Mouse (Mus musculus) thymus, postnatal 10 days (tissue): ENCODE results near the gene Hoxc11.

ENCODE experiments used
- DNase-seq, 2 experiments: peaks; one replicate each; pipeline ENCODE4 v3.0.0; 2021; ENCODE audit warnings: low spot score in 2 of 2

Gene Hoxc11

GRCm38 (mm10) chr15:102984521-102984920 lies 30.3 kb downstream of the Hoxc11 start:
- no peak for DNase-seq

GRCm38 (mm10) chr15:102984925-102985324 lies 30.7 kb downstream of the Hoxc11 start:
- no peak for DNase-seq

GRCm38 (mm10) chr15:102987124-102987833 lies 33.1 kb downstream of the Hoxc11 start:
- DNase-seq, result peak; percentile 36 to 83

- no peak for DNase-seq
These were observed 33.9 kb downstream of the Hoxc11 start for GRCm38 (mm10) chr15:102988078-102988477.

- no peak for DNase-seq
These were observed 36.5 kb downstream of the Hoxc11 start, which contains the start of gene Hoxc8 for GRCm38 (mm10) chr15:102990461-102991397. Gene Hoxc8 (plus strand): TSS chr15:102990607.

- no peak for DNase-seq
These were observed 37.6 kb downstream of the Hoxc11 start for GRCm38 (mm10) chr15:102991782-102992181.

GRCm38 (mm10) chr15:102992206-102992605 lies 38.0 kb downstream of the Hoxc11 start:
- no peak for DNase-seq

GRCm38 (mm10) chr15:102992863-102993262 lies 38.6 kb downstream of the Hoxc11 start:
- DNase-seq, result no peak

GRCm38 (mm10) chr15:102996548-102996947 lies 42.3 kb downstream of the Hoxc11 start:
- no peak for DNase-seq

GRCm38 (mm10) chr15:102997431-102997830 lies 43.2 kb downstream of the Hoxc11 start:
- no peak for DNase-seq

GRCm38 (mm10) chr15:102997939-102998355 lies 43.7 kb downstream of the Hoxc11 start, which contains the start of gene Hoxc6:
Gene Hoxc6 (plus strand): TSS chr15:102998257.
- no peak for DNase-seq

- DNase-seq, result no peak
These were observed 44.5 kb downstream of the Hoxc11 start for GRCm38 (mm10) chr15:102998608-102999182.

- DNase-seq, result no peak
These were observed 45.1 kb downstream of the Hoxc11 start for GRCm38 (mm10) chr15:102999183-102999831.

- DNase-seq, result no peak
These were observed 45.7 kb downstream of the Hoxc11 start for GRCm38 (mm10) chr15:102999955-103000354.

- no peak for DNase-seq
These were observed 46.3 kb downstream of the Hoxc11 start for GRCm38 (mm10) chr15:103000501-103000901.

- no peak for DNase-seq
These were observed 47.1 kb downstream of the Hoxc11 start for GRCm38 (mm10) chr15:103001370-103001769.

- no peak for DNase-seq
These were observed 47.9 kb downstream of the Hoxc11 start for GRCm38 (mm10) chr15:103002156-103002555.

GRCm38 (mm10) chr15:103002821-103003448 lies 48.7 kb downstream of the Hoxc11 start:
- no peak for DNase-seq

GRCm38 (mm10) chr15:103005308-103005707 lies 51.1 kb downstream of the Hoxc11 start:
- no peak for DNase-seq

GRCm38 (mm10) chr15:103005797-103006196 lies 51.6 kb downstream of the Hoxc11 start:
- no peak for DNase-seq

GRCm38 (mm10) chr15:103006326-103006725 lies 52.1 kb downstream of the Hoxc11 start:
- no peak for DNase-seq
